ENCODE assay signal across 16 mouse cellular contexts in the genomic region with DNA sequence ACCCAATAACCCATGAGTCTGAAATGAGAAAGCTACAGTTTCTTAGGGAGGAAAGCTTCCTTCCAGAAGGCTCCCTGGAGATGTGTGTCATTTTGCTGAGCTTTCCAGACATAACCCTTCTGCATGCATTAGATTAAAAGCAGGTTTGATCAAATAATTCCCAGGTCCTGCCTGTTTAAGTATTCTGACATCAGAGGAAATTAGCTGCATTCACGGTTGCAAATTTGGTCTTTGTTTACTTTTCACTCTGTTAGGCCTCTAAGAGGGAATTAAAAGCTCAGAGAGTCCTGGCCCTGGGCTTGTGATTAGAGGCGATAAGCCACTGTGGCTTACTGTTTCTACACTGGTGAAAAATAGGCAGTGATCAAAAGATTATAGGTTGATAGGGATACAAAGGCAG. TPM values are rescaled to one million over a fixed set of nuclear protein-coding genes. Genes with fewer than 3 reads are reported as not detected.
A peak's percentile ranks its signal among the peaks of the same experiment; 100 is the strongest.
DNase-seq lines count a peak whose midpoint lies in the region; ATAC-seq lines count a peak whose summit lies in the region.
"Had no signal": no experiment of that assay in that cellular context is flagged by ENCODE, and none has a peak within 500 bp of the region (broad histone marks: within the 10 kb centered on the region; RNA-seq: fewer than 3 reads in every experiment).

No protein-coding gene starts in this region.

- WGBS in embryonic facial prominence, embryonic 11.5 days: 7% methylated on average over 2 of the region's 2 CpGs
- WGBS in embryonic facial prominence, embryonic 10.5 days: 10% methylated on average over 2 of the region's 2 CpGs
- WGBS in forebrain, embryonic 16.5 days: 10% methylated on average over 2 of the region's 2 CpGs
- WGBS in midbrain, embryonic 14.5 days: 2% methylated on average over 2 of the region's 2 CpGs
- 33% methylated on average over 2 of the region's 2 CpGs for WGBS in liver, embryonic 12.5 days (ENCODE audit: insufficient replicate concordance)

- no peaks in the 10 kb centered on the region for H3K4me1 ChIP-seq in embryonic facial prominence, embryonic 11.5 days (ENCODE audit: control insufficient read depth, insufficient read depth, low read length)
- H3K4me1 ChIP-seq in embryonic facial prominence, embryonic 10.5 days: peaks cover 23% of the 10 kb centered on the region
- H3K4me1 ChIP-seq in forebrain, embryonic 16.5 days (replicated peaks; ENCODE audit: control insufficient read depth, insufficient read depth, low read length): peaks cover 12% of the 10 kb centered on the region
- H3K4me1 ChIP-seq in midbrain, embryonic 14.5 days (ENCODE audit: control insufficient read depth, insufficient read depth, low read length): peaks cover 12% of the 10 kb centered on the region
- H3K4me1 ChIP-seq in liver, embryonic 12.5 days: no peaks in the 10 kb centered on the region
- H3K4me1 ChIP-seq: intestine, embryonic 15.5 days had no signal

- peak; percentile 49 for DNase-seq in embryonic facial prominence, embryonic 11.5 days (ENCODE audit: low spot score)
- no peak for DNase-seq in embryonic facial prominence, embryonic 10.5 days (ENCODE audit: low spot score)
- peak; percentile 6 for DNase-seq in embryo, embryonic 10 days (ENCODE audit: low spot score)
- peak; percentile 69 for DNase-seq in midbrain, embryonic 14.5 days
- no peak for DNase-seq in liver
- no peak for DNase-seq in frontal cortex, postnatal 10 days (ENCODE audit: low spot score in 2 of 2)
- DNase-seq: cerebellum, adult 8-10 months; heart, adult 18-20 months; kidney, postnatal 25 days; lung, embryonic 14.5 days had no signal

- H3K36me3 ChIP-seq in embryonic facial prominence, embryonic 11.5 days (replicated peaks; ENCODE audit: control insufficient read depth, insufficient read depth, low read depth, low read length): no peaks in the 10 kb centered on the region
- no peaks in the 10 kb centered on the region for H3K36me3 ChIP-seq in embryonic facial prominence, embryonic 10.5 days (replicated peaks)
- no peaks in the 10 kb centered on the region for H3K36me3 ChIP-seq in forebrain, embryonic 16.5 days (ENCODE audit: control insufficient read depth, insufficient read depth)
- no peaks in the 10 kb centered on the region for H3K36me3 ChIP-seq in midbrain, embryonic 14.5 days (ENCODE audit: control insufficient read depth, insufficient read depth, low read length)
- H3K36me3 ChIP-seq in liver, embryonic 12.5 days: no peaks in the 10 kb centered on the region
- H3K36me3 ChIP-seq: embryonic facial prominence, embryonic 13.5 days; intestine, embryonic 15.5 days; limb, embryonic 15.5 days had no signal

- no peaks in the 10 kb centered on the region for H3K9me3 ChIP-seq in embryonic facial prominence, embryonic 11.5 days (replicated peaks; ENCODE audit: control insufficient read depth, low read length)
- no peaks in the 10 kb centered on the region for H3K9me3 ChIP-seq in embryonic facial prominence, embryonic 10.5 days
- no peaks in the 10 kb centered on the region for H3K9me3 ChIP-seq in forebrain, embryonic 16.5 days (ENCODE audit: control insufficient read depth, low read length)
- H3K9me3 ChIP-seq in midbrain, embryonic 14.5 days (ENCODE audit: control insufficient read depth, low read length): no peaks in the 10 kb centered on the region
- no peaks in the 10 kb centered on the region for H3K9me3 ChIP-seq in liver, embryonic 12.5 days (replicated peaks)
- H3K9me3 ChIP-seq: embryonic facial prominence, embryonic 13.5 days; intestine, embryonic 15.5 days; limb, embryonic 15.5 days had no signal

- no peak overlapping the region for H3K9ac ChIP-seq in embryonic facial prominence, embryonic 11.5 days (replicated peaks; ENCODE audit: low read length)
- H3K9ac ChIP-seq in forebrain, embryonic 16.5 days (replicated peaks; ENCODE audit: low read depth, low read length): no peak overlapping the region
- no peak overlapping the region for H3K9ac ChIP-seq in midbrain, embryonic 14.5 days (replicated peaks; ENCODE audit: low read length)
- H3K9ac ChIP-seq in liver, embryonic 12.5 days: no peak overlapping the region
- H3K9ac ChIP-seq: embryonic facial prominence, embryonic 13.5 days; intestine, embryonic 15.5 days; limb, embryonic 15.5 days; lung, embryonic 14.5 days had no signal

- ATAC-seq in embryonic facial prominence, embryonic 11.5 days (replicated peaks; ENCODE audit: insufficient number of reproducible peaks, low FRiP score, low TSS enrichment, low read depth): no peak
- peak; percentile 2; the same call in 1 of the 2 replicates for ATAC-seq in forebrain, embryonic 16.5 days
- ATAC-seq in midbrain, embryonic 14.5 days (ENCODE audit: low FRiP score, low TSS enrichment): 0 out of 2 replicates have a peak, but pooled peaks have one; percentile 19
- ATAC-seq in liver, embryonic 12.5 days: no peak
- ATAC-seq: intestine, embryonic 15.5 days had no signal

- H3K4me3 ChIP-seq in embryonic facial prominence, embryonic 11.5 days (ENCODE audit: low read depth, low read length): no peak overlapping the region
- H3K4me3 ChIP-seq in embryonic facial prominence, embryonic 10.5 days: no peak overlapping the region
- H3K4me3 ChIP-seq in forebrain, embryonic 16.5 days (replicated peaks; ENCODE audit: low read length): no peak overlapping the region
- no peak overlapping the region for H3K4me3 ChIP-seq in midbrain, embryonic 14.5 days (replicated peaks; ENCODE audit: low read depth, low read length)
- H3K4me3 ChIP-seq in liver, embryonic 12.5 days: no peak overlapping the region
- H3K4me3 ChIP-seq: embryonic facial prominence, embryonic 13.5 days; intestine, embryonic 15.5 days; limb, embryonic 15.5 days had no signal

- H3K27me3 ChIP-seq in embryonic facial prominence, embryonic 11.5 days (ENCODE audit: control insufficient read depth, insufficient read depth, low read length): no peaks in the 10 kb centered on the region
- peaks cover 4% of the 10 kb centered on the region; the same call in 1 of the 2 replicates for H3K27me3 ChIP-seq in embryonic facial prominence, embryonic 10.5 days (replicated peaks; ENCODE audit: low read depth, poor library complexity, severe bottlenecking)
- H3K27me3 ChIP-seq in forebrain, embryonic 16.5 days (replicated peaks; ENCODE audit: control insufficient read depth, insufficient read depth, low read length): no peaks in the 10 kb centered on the region
- H3K27me3 ChIP-seq in midbrain, embryonic 14.5 days (ENCODE audit: control insufficient read depth, insufficient read depth, low read length): no peaks in the 10 kb centered on the region
- H3K27me3 ChIP-seq in liver, embryonic 12.5 days (replicated peaks): peaks cover 35% of the 10 kb centered on the region
- H3K27me3 ChIP-seq: CH12.LX; intestine, embryonic 15.5 days; limb, embryonic 15.5 days had no signal

- H3K27ac ChIP-seq in embryonic facial prominence, embryonic 11.5 days (replicated peaks; ENCODE audit: low read depth, low read length): no peak overlapping the region
- H3K27ac ChIP-seq in embryonic facial prominence, embryonic 10.5 days (replicated peaks): no peak overlapping the region
- H3K27ac ChIP-seq in forebrain, embryonic 16.5 days (ENCODE audit: low read length): no peak overlapping the region
- H3K27ac ChIP-seq in midbrain, embryonic 14.5 days (replicated peaks; ENCODE audit: low read depth, low read length): peak overlapping the region; percentile 97
- no peak overlapping the region for H3K27ac ChIP-seq in liver, embryonic 12.5 days
- H3K27ac ChIP-seq: embryonic facial prominence, embryonic 13.5 days; intestine, embryonic 15.5 days; limb, embryonic 15.5 days had no signal

- H3K4me2 ChIP-seq in embryonic facial prominence, embryonic 11.5 days (ENCODE audit: low read depth, low read length): no peak overlapping the region
- H3K4me2 ChIP-seq in forebrain, embryonic 16.5 days (ENCODE audit: low read length): no peak overlapping the region
- H3K4me2 ChIP-seq in midbrain, embryonic 14.5 days (ENCODE audit: low read length): no peak overlapping the region
- no peak overlapping the region for H3K4me2 ChIP-seq in liver, embryonic 12.5 days

RNA-seq across cellular contexts. Expression of gene Thsd7a, which starts 1.2 kb away (rescaled TPM):
- polyA plus RNA-seq in embryonic facial prominence, embryonic 11.5 days (2014; fragmentation: Nextera tagmentation; extraction: Ambion mirVana): 4.9 and 5.5 TPM in 2 replicates
- polyA plus RNA-seq in embryonic facial prominence, embryonic 10.5 days (2016; fragmentation: Nextera tagmentation; extraction: Ambion mirVana): 6.1 and 6.9 TPM in 2 replicates
- 11.2 and 12.8 TPM in 2 replicates for polyA plus RNA-seq in forebrain, embryonic 16.5 days (2015; fragmentation: Nextera tagmentation; extraction: Ambion mirVana)
- polyA plus RNA-seq in midbrain, embryonic 14.5 days (2014; fragmentation: Nextera tagmentation; extraction: Ambion mirVana): 45.4 and 47.6 TPM in 2 replicates
- polyA plus RNA-seq in liver, embryonic 12.5 days (2016; fragmentation: Nextera tagmentation; extraction: Ambion mirVana): 0.31 and 0.38 TPM in 2 replicates

Comparison
In these comparisons a context has a peak if more than half of its experiments do, and no peak if none do; other contexts are left out.
1. DNase-seq: peak in embryonic facial prominence, embryonic 11.5 days (single experiment), embryo, embryonic 10 days (single experiment) and midbrain, embryonic 14.5 days (single experiment); none in embryonic facial prominence, embryonic 10.5 days (single experiment), liver (single experiment) and frontal cortex, postnatal 10 days (0 of 2).
2. ATAC-seq: peak in forebrain, embryonic 16.5 days (single experiment) and midbrain, embryonic 14.5 days (single experiment); none in embryonic facial prominence, embryonic 11.5 days (single experiment) and liver, embryonic 12.5 days (single experiment).